Mouse (Mus musculus): ENCODE measurements around the gene Olfr803.

DNA sequence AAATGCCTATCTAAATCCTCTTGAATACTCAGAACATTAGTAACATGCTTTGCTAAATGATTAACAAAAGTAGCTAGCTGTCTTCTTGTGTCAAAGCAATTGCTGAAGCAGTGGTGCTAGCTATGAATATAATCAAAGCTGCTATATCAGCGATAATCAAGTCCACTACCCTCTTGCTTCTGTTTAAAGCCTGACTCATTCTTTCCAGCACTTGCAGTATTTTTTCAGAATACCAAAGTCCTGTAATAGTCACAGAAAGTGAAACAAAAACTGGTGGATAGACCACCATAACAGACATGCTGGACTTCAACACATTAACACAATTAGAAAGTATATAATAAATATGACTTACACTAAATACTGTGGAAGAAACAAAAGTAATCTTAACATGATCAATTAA is 42.3 kb downstream of the Olfr803 start:
- TF ChIP-seq CTCF (IDR thresholded peaks at IDR 0.05; ENCODE audit: control insufficient read depth, insufficient read depth, low read length) (no peak), POLR2A (IDR thresholded peaks at IDR 0.05; ENCODE audit: borderline replicate concordance, control insufficient read depth, low read depth, low read length) (no peak)

Data from bone marrow, adult 2 months (tissue).